Mouse (Mus musculus) ES-E14 (cell line): ENCODE results near the gene Hsdl1.

Experiments used
- CHD2 ChIP-seq: IDR thresholded peaks from 2 replicates; pipeline ENCODE4 v1.6.1; 2014; ENCODE audit warnings: mild to moderate bottlenecking, low read depth, low read length, inconsistent platforms
- HCFC1 ChIP-seq: IDR thresholded peaks from 2 replicates; pipeline ENCODE4 v1.6.1; 2012; ENCODE audit warnings: low read length, inconsistent platforms, borderline replicate concordance; ENCODE audit not compliant: insufficient read depth
- MAFK ChIP-seq: IDR thresholded peaks from 2 replicates; pipeline ENCODE4 v1.6.1; 2014; ENCODE audit warnings: mild to moderate bottlenecking, low read depth, low read length, inconsistent platforms; ENCODE audit not compliant: insufficient read depth

- no peak for TF ChIP-seq CHD2
- TF ChIP-seq MAFK: no peak
- no peak for TF ChIP-seq HCFC1
These were observed 43.0 kb downstream of the Hsdl1 start for GRCm38 (mm10) chr8:119531973-119532372.
